Mouse (Mus musculus) embryo, embryonic 9.5 days (tissue): Measurements from ENCODE around the gene Polrmt.
A peak's percentile ranks its signal among the peaks of the same experiment; 100 is the strongest.
"Not testable (repeated sequence)": the region's sequence is repeated elsewhere in the genome, so short reads cannot be mapped to it uniquely, and the experiment has no call there.

Experiments used
- DNase-seq: peaks from one replicate; pipeline ENCODE4 v3.0.0-alpha.2; 2017; ENCODE audit errors: extremely low spot score

Gene Polrmt

GRCm38 (mm10) chr10:79709307-79709706, 37.1 kb downstream of the Polrmt start:
- DNase-seq: no peak

GRCm38 (mm10) chr10:79708668-79709067, 37.7 kb downstream of the Polrmt start:
- no peak for DNase-seq

- no peak for DNase-seq
These were observed 38.6 kb downstream of the Polrmt start for GRCm38 (mm10) chr10:79707759-79708158.

- DNase-seq: no peak
These were observed 39.2 kb downstream of the Polrmt start for GRCm38 (mm10) chr10:79707162-79707561.

GRCm38 (mm10) chr10:79706406-79707094, 39.8 kb downstream of the Polrmt start:
- DNase-seq: no peak

GRCm38 (mm10) chr10:79705951-79706350, 40.4 kb downstream of the Polrmt start:
- DNase-seq: no peak

- DNase-seq: no peak
These were observed 41.4 kb downstream of the Polrmt start for GRCm38 (mm10) chr10:79704970-79705360.

GRCm38 (mm10) chr10:79704065-79704969, 42.1 kb downstream of the Polrmt start, which contains the start of gene Bsg:
Bsg (plus strand) TSS chr10:79704491.
- peak; percentile 98 for DNase-seq

GRCm38 (mm10) chr10:79703541-79703940, 42.8 kb downstream of the Polrmt start:
- no peak for DNase-seq

- not testable (repeated sequence) for DNase-seq
These were observed 43.4 kb downstream of the Polrmt start for GRCm38 (mm10) chr10:79702970-79703369.

GRCm38 (mm10) chr10:79701443-79702129, 44.8 kb downstream of the Polrmt start:
- DNase-seq: no peak

- DNase-seq: no peak
These were observed 45.7 kb downstream of the Polrmt start for GRCm38 (mm10) chr10:79700676-79701075.

- DNase-seq: no peak
These were observed 47.9 kb downstream of the Polrmt start for GRCm38 (mm10) chr10:79698459-79698858.

GRCm38 (mm10) chr10:79697916-79698315, 48.5 kb downstream of the Polrmt start:
- no peak for DNase-seq

GRCm38 (mm10) chr10:79696129-79696651, 50.2 kb downstream of the Polrmt start:
- DNase-seq: no peak

GRCm38 (mm10) chr10:79695231-79696128, 50.9 kb downstream of the Polrmt start:
- DNase-seq: no peak

GRCm38 (mm10) chr10:79694379-79694655, 52.1 kb downstream of the Polrmt start:
- DNase-seq: no peak

- no peak for DNase-seq
These were observed 52.6 kb downstream of the Polrmt start for GRCm38 (mm10) chr10:79693580-79694378.

GRCm38 (mm10) chr10:79691986-79692548, 54.3 kb downstream of the Polrmt start:
- DNase-seq: no peak

- no peak for DNase-seq
These were observed 57.2 kb downstream of the Polrmt start for GRCm38 (mm10) chr10:79689178-79689577.
